Mouse (Mus musculus) left cerebral cortex, postnatal 25 days (tissue): ENCODE measurements at regions not wholly inside any gene's neighbourhood (a gene's known extent, or its start where the extent isn't known, plus 50 kb on each side); places are given as distances from the start of the nearest gene placed in this dataset.
"Not testable (repeated sequence)": the region's sequence is repeated elsewhere in the genome, so short reads cannot be mapped to it uniquely, and the experiment has no call there.

ENCODE experiments used
- DNase-seq, 2 experiments: peaks; one replicate each; pipeline ENCODE4 v3.0.0; 2022; ENCODE audit warnings: low spot score in 2 of 2, mixed read lengths in 1 of 2
- intact Hi-C: fragments of 180-260 bp; cut with DNase I; formaldehyde crosslinking; loops from one replicate; pipeline ENCODE4 v1.15.1; 2025

DNA sequence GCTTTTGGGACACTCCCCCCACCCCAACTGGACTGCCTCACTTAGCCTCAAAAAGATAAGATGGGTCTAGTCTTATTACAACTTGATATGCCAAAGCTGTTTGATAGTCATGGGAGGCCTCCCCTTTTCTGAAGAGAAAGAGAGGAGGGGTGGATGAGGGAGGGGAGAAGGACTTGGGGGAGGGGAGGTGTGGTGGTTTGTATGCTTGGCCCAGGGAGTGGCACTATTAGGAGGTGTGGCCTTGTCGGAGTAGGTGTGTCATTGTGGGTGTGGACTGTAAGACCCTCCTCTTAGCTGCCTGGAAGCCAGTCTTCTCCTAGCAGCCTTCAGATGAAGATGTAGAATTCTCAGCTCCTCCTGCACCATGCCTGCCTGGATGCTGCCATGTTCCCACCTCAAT, 82.0 kb upstream of the A430005L14Rik start:
- DNase-seq, intact Hi-C loops: not testable (repeated sequence)

DNA sequence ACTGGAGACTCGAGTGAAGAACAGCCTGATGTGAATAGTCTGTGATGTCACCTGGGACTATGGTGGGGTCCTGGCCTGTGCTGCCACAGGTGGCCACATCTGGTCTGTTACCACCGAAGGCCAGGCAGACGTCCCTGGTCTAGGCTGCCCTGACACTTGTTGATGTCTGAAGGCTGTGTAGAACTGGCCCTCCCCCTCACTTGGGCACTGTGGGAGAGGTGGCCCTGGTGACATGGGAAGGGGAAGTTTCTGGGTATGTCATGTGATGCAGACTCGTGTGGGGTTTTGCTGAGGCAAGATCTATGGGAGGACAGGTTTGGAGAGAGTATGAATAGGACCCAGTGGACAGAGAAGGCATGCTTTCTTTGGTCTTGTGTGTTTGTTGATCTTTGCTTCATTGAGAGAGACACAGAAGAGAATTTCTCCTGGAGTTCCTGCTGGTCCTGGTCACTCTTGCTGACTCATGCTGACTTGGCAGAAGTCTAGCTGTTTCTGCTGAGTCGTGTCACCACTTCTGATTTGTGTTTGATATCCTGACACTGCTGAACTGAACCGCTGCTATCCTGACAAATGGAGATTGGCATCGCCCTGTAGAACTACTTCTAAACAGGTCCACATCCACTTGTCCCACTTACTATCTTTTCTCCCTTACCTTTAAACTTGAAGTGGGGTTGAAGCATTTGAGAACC, 79.9 kb upstream of the A430005L14Rik start:
- intact Hi-C loops = no loop called here
- DNase-seq = no peak

- intact Hi-C loops = no loop called here
- DNase-seq = no peak
Observed at GRCm38 (mm10) chr4:153883057-153883456, 74.0 kb upstream of the A430005L14Rik start.

- DNase-seq = no peak
- intact Hi-C loops = no loop called here
Observed at GRCm38 (mm10) chr4:153884044-153884443, 73.0 kb upstream of the A430005L14Rik start.

DNA sequence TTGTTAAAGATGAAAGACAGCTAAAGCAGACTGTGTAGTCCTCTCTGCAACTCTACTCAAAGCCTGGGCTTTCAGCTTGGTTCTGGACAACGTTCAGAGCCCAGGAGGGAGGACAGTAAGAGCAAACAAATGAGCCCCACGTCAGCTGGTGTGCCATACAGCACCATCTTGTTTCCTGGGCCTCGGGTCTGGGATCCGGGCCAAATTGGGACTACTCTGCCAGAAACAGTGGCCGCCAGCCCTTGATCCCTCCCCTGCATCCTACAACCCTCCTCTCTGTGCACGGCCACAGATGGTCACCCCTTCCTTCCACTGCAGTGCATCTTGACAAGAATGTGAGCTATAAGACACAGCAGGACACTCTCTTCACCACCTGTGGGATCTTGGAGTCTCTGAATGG, 71.2 kb upstream of the A430005L14Rik start:
- intact Hi-C loops = no loop called here
- DNase-seq = peak; percentile 3 to 8

DNA sequence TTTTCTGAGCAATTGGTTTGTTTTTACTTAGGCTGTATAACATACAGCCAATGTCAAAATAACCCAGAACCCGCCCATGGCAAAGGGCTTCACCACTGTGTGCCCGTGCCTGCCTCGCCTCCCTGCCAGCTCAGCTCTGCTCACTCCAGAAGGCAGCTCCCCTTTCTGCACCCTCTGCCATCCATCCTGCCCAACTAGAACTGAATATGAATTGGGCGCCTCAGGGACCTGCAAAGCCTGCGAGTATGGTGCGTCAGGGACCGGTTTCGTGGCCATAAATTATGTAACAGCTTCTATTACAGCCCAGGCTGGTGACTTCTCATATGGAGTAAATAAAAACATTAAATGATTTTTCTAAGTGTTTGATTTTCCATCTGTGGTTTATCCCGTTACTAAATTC, 66.9 kb upstream of the A430005L14Rik start:
- DNase-seq = no peak
- intact Hi-C loops = no loop called here

GRCm38 (mm10) chr4:153899721-153900120, 57.3 kb upstream of the A430005L14Rik start:
- intact Hi-C loops = no loop called here
- no peak for DNase-seq

- DNase-seq = no peak
- intact Hi-C loops = no loop called here
Observed at GRCm38 (mm10) chr4:153905076-153905475, 52.0 kb upstream of the A430005L14Rik start.

- DNase-seq = no peak
- intact Hi-C loops = no loop called here
Observed at GRCm38 (mm10) chr4:153905511-153905910, 51.5 kb upstream of the A430005L14Rik start.
